Mouse (Mus musculus) spleen, embryonic (tissue): ENCODE measurements around the gene Poc1b.

Experiments used
- CTCF ChIA-PET: fragments of 350-600 bp; sonication (Branson Sonifier 250); formaldehyde crosslinking; loops from one replicate; lab custom pipeline; 2022; lab: Charles Lee

The Poc1b gene

GRCm38 (mm10) chr10:99114295-99114694 lies 7.5 kb downstream of the Poc1b start:
- CTCF ChIA-PET, result interaction anchor here (0.7 kb wide), 1 partner anchor 68 kb away, joined by 16 read pairs; no protein-coding TSS in a partner anchor

GRCm38 (mm10) chr10:99115471-99116236 lies 8.8 kb downstream of the Poc1b start:
- CTCF ChIA-PET, result no interaction called here

- CTCF ChIA-PET, result no interaction called here
Observed at GRCm38 (mm10) chr10:99116237-99116632, 9.4 kb downstream of the Poc1b start.

- CTCF ChIA-PET, result no interaction called here
Observed at GRCm38 (mm10) chr10:99116650-99117615, 10.1 kb downstream of the Poc1b start.

GRCm38 (mm10) chr10:99117876-99118275 lies 11.0 kb downstream of the Poc1b start:
- CTCF ChIA-PET, result no interaction called here

GRCm38 (mm10) chr10:99118697-99119096 lies 11.9 kb downstream of the Poc1b start:
- CTCF ChIA-PET, result no interaction called here

- CTCF ChIA-PET, result interaction anchor here (0.7 kb wide), 1 partner anchor 512 kb away, joined by 4 read pairs; no protein-coding TSS in a partner anchor
Observed at GRCm38 (mm10) chr10:99119471-99119870, 12.6 kb downstream of the Poc1b start.

GRCm38 (mm10) chr10:99126225-99126624 lies 19.4 kb downstream of the Poc1b start, which contains the start of gene Phxr2:
TSS of gene Phxr2 (minus strand) at chr10:99126325.
- CTCF ChIA-PET, result interaction anchor here (0.5 to 0.8 kb wide), 2 partner anchors 468 to 506 kb away, joined by 3 to 4 read pairs; no protein-coding TSS in a partner anchor

GRCm38 (mm10) chr10:99126954-99127353 lies 20.1 kb downstream of the Poc1b start:
- CTCF ChIA-PET, result no interaction called here

GRCm38 (mm10) chr10:99127691-99128261 lies 20.9 kb downstream of the Poc1b start:
- CTCF ChIA-PET, result interaction anchor here (0.6 kb wide), 2 partner anchors 326 to 473 kb away, joined by 3 to 4 read pairs; no protein-coding TSS in a partner anchor

GRCm38 (mm10) chr10:99130611-99131010 lies 23.8 kb downstream of the Poc1b start:
- CTCF ChIA-PET, result interaction anchor here (0.7 kb wide), 1 partner anchor 24 kb away, joined by 4 read pairs; the partner anchor contains the start of gene Poc1b

- CTCF ChIA-PET, result no interaction called here
Observed at GRCm38 (mm10) chr10:99131298-99131697, 24.5 kb downstream of the Poc1b start.

GRCm38 (mm10) chr10:99132189-99132588 lies 25.4 kb downstream of the Poc1b start:
- CTCF ChIA-PET, result interaction anchor here (0.8 kb wide), 1 partner anchor 26 kb away, joined by 4 read pairs; no protein-coding TSS in a partner anchor

- CTCF ChIA-PET, result interaction anchor here (0.8 kb wide), 1 partner anchor 27 kb away, joined by 4 read pairs; no protein-coding TSS in a partner anchor
Observed at GRCm38 (mm10) chr10:99132595-99133272, 25.9 kb downstream of the Poc1b start.

- CTCF ChIA-PET, result no interaction called here
Observed at GRCm38 (mm10) chr10:99133321-99133875, 26.6 kb downstream of the Poc1b start.

GRCm38 (mm10) chr10:99136337-99136736 lies 29.5 kb downstream of the Poc1b start:
- CTCF ChIA-PET, result no interaction called here

- CTCF ChIA-PET, result no interaction called here
Observed at GRCm38 (mm10) chr10:99145611-99146010, 38.8 kb downstream of the Poc1b start.

GRCm38 (mm10) chr10:99146596-99146995 lies 39.8 kb downstream of the Poc1b start:
- CTCF ChIA-PET, result no interaction called here

GRCm38 (mm10) chr10:99150016-99150415 lies 43.2 kb downstream of the Poc1b start:
- CTCF ChIA-PET, result no interaction called here

- CTCF ChIA-PET, result interaction anchor here (0.7 to 1.0 kb wide), 2 partner anchors 44 to 459 kb away, joined by 3 to 6 read pairs; partner anchors contain the start of gene Galnt4
Observed at GRCm38 (mm10) chr10:99151580-99151979, 44.7 kb downstream of the Poc1b start.
